Mouse (Mus musculus) liver, embryonic 14.5 days (tissue): Measurements from ENCODE around the gene Pde9a. TPM values are rescaled to one million over a fixed set of nuclear protein-coding genes. Genes with fewer than 3 reads are reported as not detected.
A peak's percentile ranks its signal among the peaks of the same experiment; 100 is the strongest.

Source experiments
- ATAC-seq: fragments of 200-750 bp; cut with Nextera tagmentation; 2 replicates; pipeline ENCODE4 v1.8.0; 2017; ENCODE audit warnings: moderate number of reproducible peaks, mild to moderate bottlenecking, moderate library complexity; ENCODE audit not compliant: insufficient read depth
- DNase-seq, 3 experiments: peaks; one replicate each; pipeline ENCODE4 v3.0.0-alpha.2; 2012 to 2013; ENCODE audit warnings: low read depth in 3 of 3, low spot score in 3 of 3
- H3K27ac ChIP-seq: fragments of 300-500 bp; sonication (generic); 2 replicates; pipeline ENCODE4 v1.5.1; 2014; ENCODE audit warnings: moderate library complexity, mild to moderate bottlenecking, control low read depth, inconsistent platforms
- H3K27me3 ChIP-seq: fragments of 300-500 bp; sonication (generic); 2 replicates; pipeline ENCODE4 v1.6.1; 2014; ENCODE audit warnings: mild to moderate bottlenecking, low read length, moderate library complexity; ENCODE audit not compliant: control insufficient read depth, insufficient read depth
- H3K36me3 ChIP-seq: fragments of 300-500 bp; sonication (generic); replicated peaks from 2 replicates; pipeline ENCODE4 v1.6.1; 2014; ENCODE audit warnings: low read depth; ENCODE audit not compliant: control insufficient read depth, insufficient read depth
- H3K4me1 ChIP-seq, 2 experiments: fragments of 200-500 bp in 1 of 2; fragments of 300-500 bp in 1 of 2; sonication (generic) in 1 of 2; replicated peaks; 2 replicates each; pipeline ENCODE4 v1.6.1; 2012 to 2014; ENCODE audit warnings: antibody characterized with exemption in 1 of 2, inconsistent platforms in 1 of 2, low read length in 1 of 2; ENCODE audit not compliant: control insufficient read depth in 2 of 2, insufficient read depth in 2 of 2
- H3K4me2 ChIP-seq: fragments of 300-500 bp; sonication (generic); 2 replicates; pipeline ENCODE4 v1.6.1; 2014; ENCODE audit warnings: low read depth, mild to moderate bottlenecking, control low read depth, moderate library complexity
- H3K4me3 ChIP-seq, 2 experiments: fragments of 200-500 bp in 1 of 2; fragments of 300-500 bp in 1 of 2; sonication (generic) in 1 of 2; 2 replicates each; pipeline ENCODE4 v1.5.1; 2012 to 2014; ENCODE audit warnings: low read depth in 2 of 2, low read length in 2 of 2, mild to moderate bottlenecking in 2 of 2, control low read depth in 1 of 2, inconsistent platforms in 1 of 2, moderate library complexity in 1 of 2; ENCODE audit not compliant: insufficient read depth in 1 of 2
- H3K9ac ChIP-seq: fragments of 300-500 bp; sonication (generic); replicated peaks from 2 replicates; pipeline ENCODE4 v1.6.1; 2014; ENCODE audit warnings: mild to moderate bottlenecking, control low read depth, moderate library complexity
- H3K9me3 ChIP-seq: fragments of 300-500 bp; sonication (generic); 2 replicates; pipeline ENCODE4 v1.6.1; 2016; ENCODE audit warnings: low read length, mixed read lengths; ENCODE audit not compliant: control insufficient read depth
- CTCF ChIP-seq: IDR thresholded peaks from 2 replicates; pipeline ENCODE4 v1.5.1; 2016; ENCODE audit warnings: antibody characterized with exemption, low read depth, control low read depth
- EP300 ChIP-seq: IDR thresholded peaks from 2 replicates; pipeline ENCODE4 v1.6.1; 2016; ENCODE audit warnings: antibody characterized with exemption, low read depth
- WGBS: fragments of 180-500 bp; shearing (Covaris S2); extraction: QIAGEN DNeasy Blood & Tissue Kit; methylation state at CpG from one replicate; pipeline ENCODE4 v1.1.7; 2014; ENCODE audit not compliant: insufficient replicate concordance; 5-methylcytosine and 5-hydroxymethylcytosine counted together
- polyA plus RNA-seq, 2 experiments: library from polyadenylated mRNA; depleted of rRNA in 1 of 2; stranded (reverse) in 1 of 2; unstranded in 1 of 2; fragments of >200 nt; fragmentation: Nextera tagmentation in 1 of 2; extraction: Ambion mirVana in 1 of 2; gene quantifications; 2 replicates each; pipeline versions ENCODE4 v1.2.1 to v1.2.3; 2012 to 2014

Pde9a gene
- polyA plus RNA-seq, 2 experiments = 2.8 to 3.6 TPM

DNA sequence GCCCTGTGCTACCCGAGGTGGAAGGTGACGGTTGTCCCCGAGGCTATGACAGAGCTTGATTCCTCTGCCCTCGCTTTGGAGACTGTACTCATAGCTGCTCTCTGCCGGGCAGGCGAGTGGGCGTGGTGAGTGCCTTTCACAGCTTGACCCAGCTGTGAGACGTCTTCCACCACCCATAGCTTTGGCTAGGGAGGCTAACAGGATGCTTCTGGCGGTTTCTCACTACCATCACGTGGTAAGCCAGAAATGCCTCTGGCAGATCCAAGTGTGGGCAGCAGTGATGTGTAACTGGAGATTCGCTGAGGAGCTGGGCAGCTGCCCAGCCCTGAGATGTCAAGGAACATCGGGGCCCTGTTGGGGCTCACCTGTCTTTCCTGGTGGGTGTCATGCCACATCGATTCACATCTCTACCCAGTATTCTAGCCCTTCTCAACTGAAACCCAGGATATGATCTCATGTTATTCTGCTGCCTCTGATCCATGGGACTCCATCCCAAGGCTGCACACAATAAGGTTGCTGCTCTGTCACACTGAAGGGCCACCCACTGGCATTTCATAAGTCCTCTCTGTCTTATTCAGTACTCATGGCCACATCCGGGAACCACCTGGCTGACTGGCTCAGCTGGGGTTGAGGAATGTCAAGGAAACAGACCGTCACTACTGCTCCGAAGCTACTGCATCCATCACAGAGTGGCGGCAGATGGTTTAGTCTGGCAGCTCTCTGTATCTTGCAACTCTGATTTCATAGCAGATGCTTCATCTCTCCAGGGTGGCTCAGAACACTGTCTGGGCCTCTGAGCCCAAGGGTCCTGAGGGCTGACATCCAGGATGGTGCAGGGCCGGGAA lies 70.9 kb downstream of the Pde9a start:
- TF ChIP-seq CTCF (no peak), EP300 (no peak)
- H3K27me3 ChIP-seq = no peaks in the 10 kb centered on the region
- H3K4me2 ChIP-seq = no peak overlapping the region
- no peaks in the 10 kb centered on the region for H3K9me3 ChIP-seq
- H3K36me3 ChIP-seq = no peaks in the 10 kb centered on the region
- ATAC-seq (no peak), DNase-seq (no peak)
- no peaks in the 10 kb centered on the region for H3K4me1 ChIP-seq
- no peak overlapping the region for H3K27ac ChIP-seq
- no peak overlapping the region for H3K9ac ChIP-seq
- H3K4me3 ChIP-seq = no peak overlapping the region
- 66% methylated on average over 18 of the region's 18 CpGs for WGBS

DNA sequence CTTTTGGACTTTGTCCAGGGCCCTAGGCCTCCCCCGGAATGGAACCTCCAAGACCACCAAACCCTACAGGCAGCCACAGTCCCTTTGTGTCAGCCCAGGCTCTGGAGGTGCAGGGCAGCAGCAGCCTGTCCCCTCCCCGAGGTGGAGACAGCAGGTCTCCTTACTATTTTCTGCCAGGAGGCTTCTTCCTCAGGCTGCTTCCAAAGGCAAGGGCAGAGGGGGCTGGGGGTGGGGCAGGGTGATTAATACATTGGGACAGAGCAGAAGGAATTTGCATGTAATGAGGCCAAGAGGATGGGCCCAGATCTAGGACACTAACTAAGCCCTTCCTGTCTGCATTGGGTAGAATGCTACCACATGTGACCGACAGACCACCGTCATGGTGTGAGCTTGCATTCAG lies 74.4 kb downstream of the Pde9a start:
- H3K9ac ChIP-seq = no peak overlapping the region
- no peaks in the 10 kb centered on the region for H3K4me1 ChIP-seq
- no peak for DNase-seq
- H3K9me3 ChIP-seq = no peaks in the 10 kb centered on the region
- H3K4me3 ChIP-seq = no peak overlapping the region
- TF ChIP-seq CTCF (no peak), EP300 (no peak)
- no peak for ATAC-seq
- 48% methylated on average over 4 of the region's 4 CpGs for WGBS
- no peaks in the 10 kb centered on the region for H3K27me3 ChIP-seq
- no peaks in the 10 kb centered on the region for H3K36me3 ChIP-seq
- H3K4me2 ChIP-seq = no peak overlapping the region
- H3K27ac ChIP-seq = no peak overlapping the region

DNA sequence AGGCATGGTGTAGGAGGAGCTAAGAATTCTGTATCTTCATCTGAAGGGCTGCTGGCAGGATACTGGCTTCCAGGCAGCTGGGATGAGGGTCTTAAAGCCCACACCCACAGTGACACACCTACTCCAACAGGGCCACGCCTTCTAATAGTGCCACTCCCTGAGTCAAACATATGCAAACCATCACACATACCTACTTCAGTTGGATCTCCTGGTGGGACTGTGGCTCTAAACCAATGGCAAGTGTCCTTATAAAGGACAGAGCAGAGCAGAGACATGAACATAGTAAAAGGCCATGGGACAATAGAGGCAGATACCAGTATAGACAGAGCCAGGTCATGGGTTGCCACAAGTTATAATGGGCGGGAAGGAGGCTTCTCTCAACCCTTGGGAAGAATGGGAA lies 76.5 kb downstream of the Pde9a start:
- no peaks in the 10 kb centered on the region for H3K27me3 ChIP-seq
- H3K9me3 ChIP-seq = no peaks in the 10 kb centered on the region
- H3K4me3 ChIP-seq = no peak overlapping the region
- no peaks in the 10 kb centered on the region for H3K36me3 ChIP-seq
- DNase-seq (no peak), ATAC-seq (no peak)
- no peak overlapping the region for H3K27ac ChIP-seq
- no peaks in the 10 kb centered on the region for H3K4me1 ChIP-seq
- H3K4me2 ChIP-seq = no peak overlapping the region
- WGBS = 51% methylated on average over 2 of the region's 2 CpGs
- no peak overlapping the region for H3K9ac ChIP-seq
- TF ChIP-seq EP300 = no peak
- TF ChIP-seq CTCF = no peak

DNA sequence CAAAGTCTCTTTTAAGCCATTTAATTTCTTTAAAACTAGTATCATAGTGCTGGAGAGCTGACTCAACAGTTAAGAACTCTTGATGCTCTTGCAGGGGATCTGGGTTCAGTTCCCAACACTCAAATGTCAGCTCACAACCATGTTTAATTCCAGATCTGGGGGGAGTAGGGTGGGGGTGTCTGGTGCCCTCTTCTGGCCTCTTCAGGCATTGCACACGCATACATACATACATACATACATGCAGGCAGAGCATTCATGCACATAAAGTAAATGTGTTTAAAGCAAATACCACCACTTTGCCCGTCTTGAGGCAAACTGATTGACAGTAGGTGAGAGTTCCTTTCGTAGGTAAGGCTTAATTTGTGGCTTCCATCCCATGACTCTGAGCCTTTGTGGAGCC lies 80.8 kb downstream of the Pde9a start:
- no peak for DNase-seq
- ATAC-seq = no peak
- Histone ChIP-seq H3K27me3 (no peaks in the 10 kb centered on the region), H3K4me3 (no peak overlapping the region), H3K27ac (no peak overlapping the region), H3K9ac (no peak overlapping the region), H3K4me1 (no peaks in the 10 kb centered on the region), H3K36me3 (no peaks in the 10 kb centered on the region), H3K4me2 (no peak overlapping the region), H3K9me3 (no peaks in the 10 kb centered on the region)
- TF ChIP-seq CTCF (peak; percentile 69), EP300 (no peak)
- WGBS = 51% methylated on average over 3 of the region's 3 CpGs

DNA sequence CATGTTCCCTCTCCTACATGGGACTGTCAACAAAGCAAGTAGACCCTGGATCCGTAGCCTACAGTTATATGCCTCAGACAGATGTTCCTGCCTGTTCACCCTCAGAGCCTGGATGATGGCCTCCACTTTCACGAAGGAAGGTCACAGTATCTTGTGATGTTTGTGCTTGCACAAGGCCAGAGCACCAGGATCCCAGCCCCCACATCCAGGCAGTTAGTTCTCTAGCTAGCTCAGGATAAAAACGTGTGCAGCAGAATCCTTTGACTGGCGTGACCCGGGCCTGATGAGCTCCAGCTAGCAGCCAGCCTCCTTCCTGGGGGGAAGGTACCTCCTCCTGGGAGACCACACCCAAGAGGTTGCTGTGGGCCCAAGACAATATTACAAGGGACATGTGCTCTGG lies 82.5 kb downstream of the Pde9a start:
- H3K27me3 ChIP-seq = no peaks in the 10 kb centered on the region
- H3K27ac ChIP-seq = no peak overlapping the region
- DNase-seq (no peak), ATAC-seq (no peak)
- no peaks in the 10 kb centered on the region for H3K4me1 ChIP-seq
- no peak overlapping the region for H3K4me3 ChIP-seq
- no peak overlapping the region for H3K4me2 ChIP-seq
- H3K36me3 ChIP-seq = no peaks in the 10 kb centered on the region
- no peaks in the 10 kb centered on the region for H3K9me3 ChIP-seq
- 34% methylated on average over 5 of the region's 5 CpGs for WGBS
- no peak overlapping the region for H3K9ac ChIP-seq
- no peak for TF ChIP-seq CTCF
- no peak for TF ChIP-seq EP300
